Mouse (Mus musculus) mesoderm, embryonic 11.5 days (tissue): ENCODE results near the gene Dennd2d.

ENCODE experiments used
- DNase-seq: peaks from one replicate; pipeline ENCODE4 v3.0.0-alpha.2; 2012; ENCODE audit warnings: low read depth, low spot score

The Dennd2d gene

DNA sequence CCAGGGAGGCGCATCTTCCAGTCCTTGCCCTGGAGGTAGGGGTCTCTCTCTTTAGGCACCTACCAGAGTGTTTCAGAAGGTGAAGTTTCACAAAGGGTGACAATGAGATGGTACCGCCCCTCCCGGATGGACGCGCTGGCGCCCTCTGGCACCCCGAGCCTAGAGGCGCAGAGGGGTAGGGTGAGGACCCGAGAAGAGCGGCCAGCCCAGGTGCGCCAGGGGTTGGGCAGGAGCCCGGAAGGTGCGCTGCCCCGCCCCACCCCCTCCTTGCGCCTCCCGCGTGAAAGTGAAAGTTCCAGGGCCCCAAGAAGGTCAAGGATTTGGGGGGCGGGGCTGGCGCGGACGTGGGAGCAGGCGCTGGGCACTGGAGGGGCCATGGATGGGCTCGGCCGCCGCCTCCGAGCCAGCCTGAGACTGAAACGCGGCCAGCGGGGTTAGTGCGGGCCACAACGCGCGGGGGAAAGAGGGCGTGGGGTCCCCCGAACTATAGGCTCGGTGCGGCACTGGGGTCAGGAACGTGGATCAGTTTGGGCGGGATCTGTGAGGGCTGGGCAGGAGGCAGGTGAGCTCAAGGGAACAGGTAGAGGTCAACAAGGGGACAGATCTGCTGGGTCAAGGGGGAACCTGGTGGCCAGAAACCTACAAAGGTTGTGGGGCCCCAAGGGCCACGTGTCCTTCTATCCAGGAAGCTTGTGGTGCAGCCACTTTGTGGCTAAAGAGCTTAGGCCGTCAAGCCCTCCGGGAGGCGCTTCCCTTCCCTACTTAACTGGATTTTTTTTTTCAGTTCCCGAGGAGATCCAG is at the start of gene Dennd2d:
Gene Dennd2d (plus strand): TSS at position 125 of the 801 bp plus-strand sequence.
- DNase-seq = no peak

DNA sequence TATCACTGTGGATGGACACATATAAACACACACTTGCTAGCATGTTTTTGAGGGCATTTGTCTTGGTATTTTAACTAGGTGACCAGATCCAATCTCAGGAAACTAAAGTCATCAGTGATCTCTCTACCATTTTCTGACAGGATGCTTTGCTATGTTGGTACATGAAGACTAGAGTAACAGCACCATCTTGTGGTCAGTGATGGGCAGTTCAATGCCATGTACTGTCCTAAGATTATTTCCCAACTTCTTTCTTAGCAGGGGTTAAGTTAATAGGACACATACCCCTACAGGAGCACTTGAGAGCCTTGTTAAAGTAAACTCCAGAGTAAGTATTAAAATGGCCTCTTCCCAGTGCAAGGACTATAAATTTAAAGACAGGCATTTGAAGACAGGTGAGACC is 33.6 kb upstream of the Dennd2d start:
- peak; percentile 53 for DNase-seq

DNA sequence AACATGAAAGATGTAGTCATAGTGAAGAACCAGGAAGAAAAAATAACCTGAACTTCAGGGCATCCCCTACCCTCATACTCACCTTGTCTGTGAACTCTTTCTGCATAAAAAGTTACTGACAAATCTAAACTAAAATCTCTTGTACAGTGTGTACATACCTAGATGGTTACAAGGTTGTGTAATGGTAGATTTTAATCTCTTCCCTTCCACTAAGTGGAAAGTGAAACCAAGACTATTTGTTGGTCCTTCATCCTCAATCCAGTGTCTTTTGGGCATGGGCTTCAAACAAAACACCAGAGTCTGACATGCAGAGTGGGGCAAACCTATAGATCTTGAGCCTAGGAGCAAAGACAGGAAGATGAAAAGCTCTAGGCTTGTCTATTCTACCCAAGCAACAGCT is 33.2 kb upstream of the Dennd2d start:
- DNase-seq = no peak

DNA sequence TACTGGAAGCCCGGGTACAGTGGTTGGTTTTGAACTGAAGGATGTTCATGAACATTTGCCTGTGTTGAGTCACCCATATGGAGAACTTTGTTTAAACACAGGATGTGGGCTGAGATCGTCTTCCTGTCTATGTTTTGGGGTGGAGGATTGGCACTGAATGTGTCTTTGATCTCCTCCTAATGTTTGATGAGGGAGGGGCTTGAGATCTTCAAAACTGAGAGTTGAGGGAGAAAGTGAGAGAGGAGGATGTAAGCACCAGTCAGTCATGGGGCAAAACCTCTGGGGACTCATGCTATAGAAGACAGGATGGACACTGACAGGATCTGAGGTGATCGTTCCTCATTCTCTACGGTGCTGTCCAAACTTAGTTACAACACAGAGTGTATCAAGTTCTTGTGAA is 32.6 kb upstream of the Dennd2d start:
- no peak for DNase-seq

DNA sequence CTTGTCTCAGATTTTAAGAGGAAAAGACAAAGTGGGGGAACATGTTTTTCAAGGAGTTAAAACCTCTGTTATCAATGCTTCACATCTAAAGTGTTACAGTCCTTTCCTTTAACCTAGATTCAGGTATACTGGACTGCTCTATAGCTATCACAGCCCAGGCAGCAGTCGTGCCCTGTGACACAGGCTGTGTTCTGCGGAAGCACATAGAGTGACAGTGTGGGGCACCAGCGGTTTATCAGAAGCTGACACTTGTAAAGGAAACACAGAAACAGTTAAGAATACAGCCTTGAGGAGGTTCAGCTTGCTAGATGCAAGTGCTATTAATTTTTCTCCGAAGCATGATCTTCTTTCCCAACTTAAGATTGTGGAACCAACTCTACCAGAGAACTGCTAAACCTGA is 29.6 kb upstream of the Dennd2d start:
- no peak for DNase-seq

DNA sequence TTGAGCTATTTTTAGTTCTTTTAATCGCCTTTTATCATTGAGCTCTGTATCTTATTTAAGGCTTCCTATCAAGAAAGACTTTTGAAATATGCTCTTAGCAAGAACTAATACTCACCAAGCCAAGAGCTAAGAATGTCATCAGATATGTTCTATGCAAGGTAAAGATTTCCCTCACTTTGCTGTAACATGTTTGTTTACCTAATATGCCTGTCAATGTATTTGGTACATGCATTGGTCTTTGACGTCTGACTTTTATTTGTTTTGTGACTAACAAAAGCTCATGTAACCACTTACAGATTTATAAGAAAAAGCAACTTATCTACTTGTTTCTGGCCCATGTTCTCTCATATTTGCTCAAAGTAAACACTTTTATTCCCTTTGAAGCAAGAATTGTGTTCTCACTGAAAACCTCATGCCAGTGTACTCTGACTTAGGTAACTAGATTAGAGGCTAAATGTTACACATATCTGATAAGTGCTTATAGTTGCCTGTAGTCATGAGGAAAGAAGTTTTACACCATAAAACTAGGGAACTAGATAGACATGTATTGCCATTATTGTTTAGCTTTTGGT is 24.8 kb upstream of the Dennd2d start:
- DNase-seq = no peak

DNA sequence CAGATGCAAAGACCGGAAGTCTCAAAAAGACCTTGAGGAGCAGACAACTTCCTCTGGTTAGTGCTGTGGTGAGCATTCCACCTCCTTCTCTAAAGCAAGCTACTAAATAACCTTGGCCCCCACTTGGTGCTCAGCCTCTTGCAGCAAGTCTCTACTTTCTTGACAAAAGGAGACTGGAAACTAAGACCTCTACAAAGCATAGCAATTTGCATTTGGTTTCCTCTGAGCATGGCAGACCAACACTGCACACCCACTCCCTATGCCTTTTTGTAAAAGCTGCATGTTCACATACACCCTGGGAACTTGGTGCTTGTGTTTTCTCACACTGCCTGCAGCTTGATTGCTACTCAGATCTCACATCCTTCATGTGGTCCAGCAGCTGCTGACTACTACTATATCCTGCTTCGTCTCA is 20.1 kb upstream of the Dennd2d start:
- DNase-seq = no peak

DNA sequence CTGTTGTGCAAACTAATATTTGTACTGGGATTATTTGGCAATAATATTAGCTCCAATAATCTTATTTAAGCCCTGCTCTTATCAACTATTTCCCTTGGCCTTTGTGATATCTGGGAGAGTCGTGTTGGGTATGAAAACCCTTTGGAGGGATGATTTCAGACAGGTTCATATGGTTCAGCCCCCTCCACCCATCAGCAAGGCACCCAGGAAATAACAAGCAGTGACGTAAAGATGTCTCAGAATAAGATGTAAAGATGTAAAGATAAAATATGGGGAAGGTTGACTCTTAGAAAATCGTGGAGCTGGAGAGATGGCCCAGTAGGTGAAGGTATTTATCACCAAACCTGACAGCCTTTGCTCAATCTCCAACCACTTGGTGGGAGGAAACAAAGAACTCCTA is 19.7 kb upstream of the Dennd2d start:
- no peak for DNase-seq

DNA sequence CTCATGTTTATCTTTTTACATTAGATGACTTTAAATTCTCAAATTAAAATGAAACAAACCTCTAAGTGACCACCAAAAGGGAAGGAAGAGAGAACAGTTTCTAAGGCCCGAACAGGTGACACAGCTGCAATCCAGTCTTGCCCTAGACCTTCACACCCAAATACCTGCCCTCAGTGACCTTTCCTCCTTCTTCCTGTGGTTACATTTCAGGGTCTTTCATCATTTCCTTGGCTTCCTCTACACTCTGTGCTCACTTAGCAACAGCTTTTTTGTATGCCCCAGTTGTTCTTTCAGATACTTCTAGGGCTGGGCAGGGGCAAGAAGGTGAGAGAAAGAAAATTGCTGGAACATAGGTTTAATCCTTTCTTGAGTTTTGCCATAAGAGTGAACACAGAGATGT is 17.5 kb upstream of the Dennd2d start:
- no peak for DNase-seq

DNA sequence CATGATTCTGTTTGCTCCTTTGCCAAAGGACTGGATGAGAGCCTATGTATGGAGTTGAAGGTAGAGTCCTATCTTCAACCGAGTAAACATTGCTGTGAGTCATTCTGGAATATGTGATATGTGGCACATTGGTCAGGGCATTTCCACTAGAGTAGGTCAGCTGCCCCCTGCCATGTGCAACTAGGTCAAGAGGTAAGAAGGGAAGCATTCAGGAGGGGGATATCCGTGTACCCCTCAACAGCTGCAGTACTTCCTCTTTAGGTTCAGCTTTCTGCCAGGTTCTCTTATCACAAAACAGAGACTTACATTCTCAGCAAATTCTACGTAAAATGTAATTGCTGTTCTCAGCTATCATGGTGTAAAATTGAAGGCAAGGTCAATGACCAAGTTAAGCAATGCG is 8.0 kb upstream of the Dennd2d start:
- DNase-seq = no peak

DNA sequence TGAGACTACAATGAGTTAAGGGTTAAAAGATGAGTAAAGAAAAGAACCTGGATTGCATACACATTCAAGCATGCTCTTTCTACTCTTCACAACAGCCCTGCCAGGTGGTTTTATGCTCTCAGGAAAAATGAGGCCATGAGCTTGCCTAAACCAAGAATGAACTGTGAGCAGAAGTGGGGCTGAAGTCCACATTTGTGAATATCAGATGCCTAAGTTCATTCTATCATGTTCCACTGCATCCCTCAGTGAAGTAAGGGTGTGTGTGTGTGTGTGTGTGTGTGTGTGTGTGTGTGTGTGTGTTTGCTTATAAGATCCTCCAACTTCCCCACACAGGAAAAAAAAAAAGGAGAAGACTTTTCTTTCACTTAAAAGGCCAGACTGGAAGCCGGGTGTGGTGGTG is 5.3 kb upstream of the Dennd2d start:
- no peak for DNase-seq

DNA sequence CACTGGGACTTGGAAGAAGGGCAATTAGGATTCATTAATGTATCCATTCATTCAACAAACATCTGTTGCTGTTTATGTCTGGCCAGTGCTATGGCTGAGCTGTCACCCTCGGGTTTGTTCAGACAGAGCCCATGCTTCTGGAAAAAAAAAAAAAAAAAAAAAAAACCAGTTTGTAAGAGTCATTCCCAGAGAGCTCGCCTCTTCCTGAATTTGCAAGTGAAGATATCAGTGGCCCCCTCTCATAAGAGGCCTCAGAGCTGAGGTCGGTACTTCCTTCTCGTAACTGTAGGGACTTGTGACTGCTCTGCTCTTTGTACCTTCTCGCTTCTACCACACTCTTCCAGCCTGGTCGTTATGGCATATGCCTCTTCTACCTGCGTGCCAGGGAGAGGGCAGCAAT is 1.1 kb downstream of the Dennd2d start:
- no peak for DNase-seq

DNA sequence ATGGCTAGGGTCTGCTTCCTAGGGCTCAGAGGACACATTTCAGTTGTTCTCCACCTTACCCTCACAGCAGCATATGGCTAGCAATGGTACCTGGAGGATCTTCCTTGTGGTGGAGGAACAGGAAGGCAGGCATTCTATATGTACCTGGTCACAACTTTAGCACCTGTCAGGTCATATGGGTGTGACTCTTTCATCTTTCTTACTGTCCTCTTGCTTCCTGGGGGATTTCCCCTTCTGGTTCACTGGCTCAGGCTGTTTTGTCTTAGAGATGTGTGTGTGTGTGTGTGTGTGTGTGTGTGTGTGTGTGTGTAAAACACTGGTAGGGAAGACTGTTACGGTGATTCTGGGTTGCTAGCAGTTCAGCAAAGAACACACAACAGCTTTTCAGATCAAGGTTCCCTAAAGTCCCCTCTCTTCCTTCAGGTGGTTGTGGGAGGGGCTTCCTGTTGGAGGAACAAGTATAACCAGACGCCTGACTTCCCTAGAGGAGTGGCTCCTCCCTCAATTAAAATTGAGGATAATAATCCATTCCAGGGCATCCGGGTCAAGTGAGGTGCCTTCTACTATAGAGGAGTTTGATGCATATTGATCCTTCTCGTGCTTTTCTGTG is 1.7 kb downstream of the Dennd2d start:
- DNase-seq = no peak

DNA sequence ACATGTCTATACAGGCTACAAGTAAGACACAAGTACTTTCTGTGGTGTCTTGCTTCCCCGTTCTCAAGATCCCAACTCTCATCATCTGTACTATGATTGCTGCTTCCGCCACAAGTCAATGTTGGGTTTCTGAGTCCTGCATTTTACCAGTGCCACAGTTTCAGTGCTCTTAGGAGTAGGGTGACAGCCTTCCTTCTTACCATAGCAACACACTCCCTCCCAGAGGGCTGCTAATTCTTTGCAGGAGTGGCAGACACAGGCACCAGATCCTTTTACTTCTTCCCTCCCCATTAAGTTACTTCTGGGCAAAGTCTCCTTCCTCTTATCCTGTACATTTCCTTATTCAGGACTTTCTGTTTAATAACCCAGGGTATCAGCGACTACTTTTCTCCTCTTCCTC is 2.7 kb downstream of the Dennd2d start:
- no peak for DNase-seq

DNA sequence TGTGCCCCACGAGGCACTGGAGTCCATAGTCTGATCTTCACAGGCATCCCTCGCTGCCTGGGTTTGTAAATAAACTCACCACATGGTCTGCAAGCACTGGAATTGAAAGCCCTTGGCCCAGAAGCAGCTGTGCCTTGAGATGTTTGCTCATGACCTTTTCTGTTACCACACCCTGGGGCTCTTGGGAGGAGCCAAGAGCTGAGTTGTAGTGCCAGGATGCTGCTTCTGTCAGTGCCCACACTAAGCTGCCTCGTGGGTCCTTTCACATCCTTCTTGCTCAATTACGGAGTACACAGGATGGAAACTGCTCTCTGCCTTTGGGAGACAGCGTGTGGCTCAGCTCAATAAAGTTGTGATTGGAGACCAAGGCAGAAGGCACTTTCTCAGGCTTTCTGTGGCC is 3.6 kb downstream of the Dennd2d start:
- no peak for DNase-seq

DNA sequence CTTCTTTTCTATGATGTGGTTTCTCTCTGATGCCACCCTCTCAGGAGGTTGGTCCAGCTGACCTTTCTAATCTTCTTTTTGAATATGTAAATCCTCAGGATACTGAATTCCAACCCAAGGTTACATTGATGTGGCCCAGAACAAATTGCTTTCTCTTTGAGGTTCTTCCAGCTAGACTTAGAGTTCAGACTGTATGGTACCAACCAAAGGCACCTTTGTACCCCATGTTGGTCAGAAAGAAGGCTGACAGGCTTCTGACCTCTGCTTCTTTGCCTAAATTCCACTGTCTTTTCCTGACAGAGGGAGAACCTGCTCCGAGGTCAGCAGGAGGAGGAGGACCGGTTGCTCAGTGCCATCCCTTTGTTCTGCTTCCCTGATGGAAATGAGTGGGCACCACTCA is 5.3 kb downstream of the Dennd2d start:
- no peak for DNase-seq

DNA sequence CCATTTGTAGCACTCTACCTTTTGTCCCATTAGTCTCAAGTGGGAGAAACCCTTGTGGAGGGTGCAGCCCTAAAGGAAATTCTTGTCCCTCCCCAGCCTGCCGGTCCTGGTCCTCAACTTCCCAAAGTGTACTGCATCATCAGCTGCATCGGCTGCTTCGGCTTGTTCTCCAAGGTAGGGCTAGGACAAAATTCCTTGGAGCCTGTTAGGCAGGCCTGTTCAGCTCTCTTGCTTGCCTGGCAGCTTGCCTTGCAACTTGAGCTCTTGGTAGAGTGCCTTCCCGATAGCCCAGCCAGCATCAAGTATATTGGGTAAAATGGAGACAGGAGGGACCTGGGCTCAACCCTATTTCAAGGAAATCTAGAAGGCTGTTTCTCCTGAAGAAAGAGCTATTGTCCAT is 8.0 kb downstream of the Dennd2d start:
- DNase-seq = no peak

DNA sequence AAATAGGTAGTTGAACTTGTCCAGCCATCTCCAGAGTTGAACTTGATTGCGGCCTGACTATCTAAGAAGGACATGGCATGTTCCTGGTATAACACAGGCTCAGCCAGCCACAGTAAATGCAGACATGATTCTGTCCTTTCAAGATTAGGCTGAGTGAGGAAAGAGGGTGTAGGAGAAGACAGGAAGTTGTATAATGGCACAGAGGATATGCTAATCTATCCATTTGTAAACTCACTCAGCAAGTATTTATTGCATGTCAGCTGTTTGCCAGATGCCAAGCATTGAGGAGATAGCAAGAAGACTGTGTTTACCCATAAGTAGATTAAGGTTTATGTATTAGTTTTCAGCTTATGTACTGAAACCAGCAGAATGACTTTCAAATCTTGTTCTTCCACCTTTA is 10.5 kb downstream of the Dennd2d start:
- DNase-seq = no peak

DNA sequence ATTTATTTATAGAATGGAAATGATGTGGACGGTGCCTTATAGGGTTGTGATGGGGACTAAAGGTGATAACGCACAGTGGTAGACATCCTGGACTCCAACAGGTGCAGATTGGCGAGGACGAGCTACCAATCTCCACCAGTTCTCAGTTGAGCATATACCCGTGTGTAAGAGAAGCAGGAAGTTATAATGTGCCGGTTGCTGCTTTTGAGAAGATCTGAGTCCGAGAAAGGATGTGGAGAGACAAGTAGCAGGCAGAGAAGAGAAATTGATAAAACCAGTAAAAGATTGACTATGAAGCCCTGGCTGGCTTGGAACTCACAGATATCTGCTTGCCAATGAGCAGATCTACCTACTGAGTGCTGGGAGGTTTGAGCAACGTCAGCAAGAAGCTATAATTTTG is 11.0 kb downstream of the Dennd2d start:
- no peak for DNase-seq

DNA sequence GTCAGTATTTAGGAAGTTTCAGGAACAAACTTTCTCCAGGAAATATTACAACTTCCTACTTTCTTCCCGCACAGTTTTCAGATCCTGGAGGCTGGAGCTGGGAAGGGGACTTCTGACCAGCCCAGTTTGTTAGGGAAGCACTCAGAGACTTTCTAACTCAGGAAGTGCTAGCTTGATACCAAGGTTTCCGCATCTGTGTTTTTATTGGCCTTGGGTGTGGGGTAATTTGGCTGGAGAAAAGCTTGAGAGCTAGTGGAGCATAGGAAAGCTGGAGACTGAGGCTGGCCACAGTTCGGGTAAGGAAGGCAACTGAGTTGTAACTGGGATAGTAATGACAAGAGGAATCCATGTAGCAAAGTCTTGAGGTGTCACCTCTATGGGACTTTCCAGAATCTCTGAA is 11.7 kb downstream of the Dennd2d start:
- no peak for DNase-seq

DNA sequence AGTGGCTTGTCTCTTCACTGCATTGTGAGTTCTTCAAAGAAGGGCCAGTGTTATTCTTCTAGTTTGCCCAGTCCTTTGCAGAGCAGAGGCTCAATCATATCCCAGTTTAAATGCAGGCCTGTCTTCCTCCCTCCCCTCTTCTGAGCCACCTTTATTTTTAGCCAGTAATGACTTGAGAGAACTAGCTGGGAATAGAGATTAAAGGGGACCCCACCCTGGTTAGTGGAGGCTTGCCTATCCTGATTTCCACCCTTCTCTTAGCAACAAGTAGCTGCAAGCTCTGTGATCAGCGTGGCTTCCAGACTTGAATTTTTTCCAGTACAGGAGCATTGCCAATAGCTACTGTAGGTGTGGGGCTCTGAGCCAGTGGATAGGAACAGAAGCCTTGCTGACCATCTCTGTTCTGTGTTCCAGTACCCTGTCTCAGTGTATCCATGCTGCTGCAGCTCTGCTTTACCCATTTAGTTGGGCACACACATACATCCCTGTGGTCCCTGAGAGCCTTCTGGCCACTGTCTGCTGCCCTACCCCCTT is 12.3 kb downstream of the Dennd2d start:
- DNase-seq = no peak

DNA sequence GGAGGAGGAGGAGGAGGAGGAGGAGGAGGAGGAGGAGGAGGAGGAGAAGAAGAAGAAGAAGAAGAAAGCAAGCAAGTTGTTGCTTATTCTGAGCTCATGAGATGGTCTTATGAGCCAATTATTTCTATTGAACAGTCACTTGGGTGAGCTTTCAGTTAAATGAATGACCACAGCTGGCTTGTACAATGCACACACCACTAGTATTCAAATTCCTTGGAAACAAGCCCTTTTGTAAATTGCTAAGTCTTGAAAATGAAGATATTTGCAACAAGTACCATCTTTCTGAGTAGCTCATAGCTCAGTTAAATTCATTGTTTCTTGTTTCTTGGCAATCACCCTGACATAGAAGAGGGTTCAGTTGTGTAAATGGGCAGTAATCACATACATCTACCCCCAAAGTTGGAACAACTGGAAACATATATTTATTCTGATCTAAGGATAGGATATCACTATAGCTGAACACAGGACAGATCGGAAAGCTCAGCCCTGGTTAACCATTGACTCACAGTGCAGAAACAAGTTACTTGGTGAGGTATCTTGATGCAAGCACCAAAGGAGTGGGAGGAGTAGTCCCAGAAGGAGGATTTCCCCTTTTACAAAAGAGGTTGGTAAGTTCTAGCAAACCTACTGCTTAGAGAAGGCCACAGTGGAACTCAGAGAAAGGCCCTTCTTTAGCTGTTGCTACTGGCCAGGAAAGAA is 13.3 kb downstream of the Dennd2d start:
- DNase-seq = no peak
